Mouse (Mus musculus) forebrain, embryonic 10.5 days (tissue): ENCODE measurements around the gene Cdh10. TPM values are rescaled to one million over a fixed set of nuclear protein-coding genes. Genes with fewer than 3 reads are reported as not detected.

Experiments
- DNase-seq: peaks from one replicate; pipeline ENCODE4 v3.0.0-alpha.2; 2017; ENCODE audit warnings: low spot score; ENCODE audit errors: extremely low spot score
- H3K27ac ChIP-seq: fragments of 300-500 bp; sonication (generic); 2 replicates; pipeline ENCODE4 v1.5.1; 2016; ENCODE audit warnings: mild to moderate bottlenecking
- H3K27me3 ChIP-seq: fragments of 300-500 bp; sonication (generic); 2 replicates; pipeline ENCODE4 v1.6.1; 2016; ENCODE audit warnings: mild to moderate bottlenecking; ENCODE audit not compliant: poor library complexity, severe bottlenecking
- H3K36me3 ChIP-seq: fragments of 300-500 bp; sonication (generic); replicated peaks from 2 replicates; pipeline ENCODE4 v1.6.1; 2016; ENCODE audit warnings: mild to moderate bottlenecking, moderate library complexity
- H3K4me1 ChIP-seq: fragments of 300-500 bp; sonication (generic); 2 replicates; pipeline ENCODE4 v1.6.1; 2016
- H3K4me3 ChIP-seq: fragments of 300-500 bp; sonication (generic); 2 replicates; pipeline ENCODE4 v1.5.1; 2016; ENCODE audit warnings: mild to moderate bottlenecking, moderate library complexity
- H3K9me3 ChIP-seq: fragments of 300-500 bp; sonication (generic); 2 replicates; pipeline ENCODE4 v1.6.1; 2016; ENCODE audit warnings: mild to moderate bottlenecking, moderate library complexity
- WGBS: fragments of 180-500 bp; shearing (Covaris S2); methylation state at CpG from one replicate; pipeline ENCODE4 v1.1.7; 2016; 5-methylcytosine and 5-hydroxymethylcytosine counted together
- polyA plus RNA-seq: library from polyadenylated mRNA; unstranded; fragments of >200 nt; fragmentation: Nextera tagmentation; extraction: Ambion mirVana; gene quantifications from 2 replicates; pipeline ENCODE4 v1.2.1, GENCODE M21; 2016

Gene Cdh10
- polyA plus RNA-seq, 1 experiment from 2014 or later, result 2.2 TPM

DNA sequence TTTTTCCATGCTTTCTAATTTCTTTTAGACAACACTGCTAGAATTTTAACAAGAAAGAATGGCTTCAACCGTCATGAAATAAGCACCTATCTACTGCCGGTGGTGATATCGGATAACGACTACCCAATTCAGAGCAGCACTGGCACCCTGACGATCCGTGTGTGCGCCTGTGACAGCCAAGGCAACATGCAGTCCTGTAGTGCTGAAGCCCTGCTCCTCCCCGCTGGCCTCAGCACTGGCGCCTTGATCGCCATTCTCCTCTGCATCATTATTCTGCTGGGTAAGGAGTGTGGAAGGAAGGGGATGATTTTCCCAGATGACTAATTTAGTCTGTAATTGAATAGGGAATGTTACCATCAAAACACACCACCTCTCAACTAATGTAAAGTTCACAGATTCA, 192.1 kb downstream of the Cdh10 start:
- H3K36me3 ChIP-seq, result 0 out of 2 replicates have a peak, but pooled peaks cover 3% of the 10 kb centered on the region
- WGBS, result 89% methylated on average over 10 of the region's 10 CpGs
- H3K27ac ChIP-seq, result no peak overlapping the region
- H3K9me3 ChIP-seq, result no peaks in the 10 kb centered on the region
- DNase-seq, result no peak
- no peak overlapping the region for H3K4me3 ChIP-seq
- H3K4me1 ChIP-seq, result no peaks in the 10 kb centered on the region
- H3K27me3 ChIP-seq, result no peaks in the 10 kb centered on the region

- Histone ChIP-seq H3K9me3 (no peaks in the 10 kb centered on the region), H3K36me3 (no peaks in the 10 kb centered on the region), H3K4me3 (no peak overlapping the region), H3K4me1 (no peaks in the 10 kb centered on the region), H3K27ac (no peak overlapping the region), H3K27me3 (no peaks in the 10 kb centered on the region)
- 85% methylated on average over 3 of the region's 3 CpGs for WGBS
- no peak for DNase-seq
These were observed 214.2 kb downstream of the Cdh10 start for GRCm38 (mm10) chr15:19032983-19033382.

DNA sequence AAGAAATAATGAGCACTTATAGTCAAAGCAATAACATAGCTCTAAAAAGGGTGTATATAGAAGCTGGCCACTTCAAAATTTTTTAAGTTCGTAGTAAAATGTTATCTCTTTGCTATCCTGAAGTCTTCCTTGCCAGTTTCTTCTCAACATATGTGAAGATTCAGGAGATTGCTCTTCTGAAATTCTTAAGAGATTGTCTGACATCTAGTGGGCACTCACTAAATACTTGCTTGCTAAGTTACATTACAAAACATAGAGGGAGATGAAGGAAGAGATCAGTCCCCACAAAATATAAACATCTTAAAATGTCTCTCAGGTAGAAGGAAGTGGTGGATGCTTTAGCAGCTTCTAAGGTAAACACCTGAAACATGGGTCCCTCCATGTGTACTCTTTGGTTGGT, 221.3 kb downstream of the Cdh10 start:
- H3K27me3 ChIP-seq, result no peaks in the 10 kb centered on the region
- 79% methylated on average over 1 of the region's 1 CpGs for WGBS
- H3K4me1 ChIP-seq, result no peaks in the 10 kb centered on the region
- no peaks in the 10 kb centered on the region for H3K36me3 ChIP-seq
- H3K27ac ChIP-seq, result no peak overlapping the region
- DNase-seq, result no peak
- no peak overlapping the region for H3K4me3 ChIP-seq
- no peaks in the 10 kb centered on the region for H3K9me3 ChIP-seq
